Comparison of ENCODE assay signal across 27 mouse cellular contexts in the genomic region with DNA sequence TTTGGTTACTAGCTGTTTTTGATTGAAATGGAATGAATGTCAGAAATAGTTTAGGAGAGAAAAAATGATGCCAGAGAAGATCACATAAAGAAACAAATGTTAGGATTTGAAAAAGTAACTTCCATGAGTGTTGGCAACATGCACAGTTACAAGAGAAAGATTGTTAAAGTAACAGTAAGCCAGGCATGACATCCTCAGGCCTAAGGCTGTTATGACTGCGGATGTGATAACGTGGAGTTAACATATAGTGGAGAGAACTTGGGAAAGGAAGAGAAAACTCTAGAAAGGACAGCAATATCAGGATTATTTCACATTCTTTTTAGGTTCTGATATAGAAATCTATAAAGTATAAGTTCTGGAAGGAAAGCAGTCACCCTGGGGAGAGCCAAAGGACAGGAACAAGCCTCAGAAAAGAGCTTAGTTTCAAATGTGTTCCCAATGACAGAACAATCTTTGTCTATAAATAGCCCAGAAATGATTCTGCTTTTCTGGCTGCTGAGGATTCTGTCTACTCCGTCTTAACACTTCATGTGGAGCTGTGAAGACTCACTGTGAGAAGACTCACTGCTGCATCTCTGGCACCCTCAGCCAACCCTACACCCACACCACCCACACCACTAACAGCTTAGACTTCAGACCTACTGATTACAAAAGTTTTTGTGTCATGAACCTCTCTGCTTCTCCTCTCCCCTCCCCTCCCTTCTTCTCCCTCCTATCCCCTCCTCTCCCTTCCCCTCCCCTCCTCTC.
DNase-seq lines count a peak whose midpoint lies in the region; ATAC-seq and TF ChIP-seq lines count a peak whose summit lies in the region.
"Had no signal": no experiment of that assay in that cellular context is flagged by ENCODE, and none has a peak within 500 bp of the region (broad histone marks: within the 10 kb centered on the region; RNA-seq: fewer than 3 reads in every experiment).

No protein-coding gene starts in this region.

- no peaks in the 10 kb centered on the region for H3K4me1 ChIP-seq in heart, adult 2 months (ENCODE audit: control insufficient read depth, insufficient read depth, low read length)
- H3K4me1 ChIP-seq: heart, embryonic 15.5 days; midbrain, embryonic 10.5 days; stomach, embryonic 15.5 days had no signal

- H3K27ac ChIP-seq in heart, adult 2 months: no peak overlapping the region
- H3K27ac ChIP-seq: heart, embryonic 15.5 days; hindbrain, embryonic 14.5 days; macrophage; midbrain, embryonic 10.5 days; stomach, embryonic 15.5 days had no signal

- H3K4me3 ChIP-seq in heart, adult 2 months: no peak overlapping the region
- H3K4me3 ChIP-seq: heart, embryonic 15.5 days; midbrain, embryonic 10.5 days; stomach, embryonic 15.5 days had no signal

- no peak for TF ChIP-seq CTCF in heart, adult 2 months (IDR thresholded peaks at IDR 0.05)

- H3K36me3 ChIP-seq in heart, adult 2 months (ENCODE audit: control insufficient read depth, insufficient read depth, low read length): no peaks in the 10 kb centered on the region
- H3K36me3 ChIP-seq: G1E; heart, embryonic 15.5 days; midbrain, embryonic 10.5 days; stomach, embryonic 15.5 days had no signal

- intact Hi-C loops in left cerebral cortex, postnatal 36 days (cut with DNase I): no loop called here
- intact Hi-C loops in heart, adult 2 months (cut with DNase I): no loop called here

- no peak for TF ChIP-seq EP300 in heart, adult 2 months (IDR thresholded peaks at IDR 0.05; ENCODE audit: insufficient read depth, low read depth, low read length)

- no peaks in the 10 kb centered on the region for H3K27me3 ChIP-seq in heart, adult 2 months (ENCODE audit: control insufficient read depth, insufficient read depth, low read length)
- H3K27me3 ChIP-seq: CH12.LX; heart, embryonic 15.5 days; Patski; stomach, embryonic 15.5 days had no signal

- no peaks in the 10 kb centered on the region for H3K79me2 ChIP-seq in heart, adult 2 months (replicated peaks; ENCODE audit: control insufficient read depth, insufficient read depth, low read length)

- H3K9ac ChIP-seq in heart, adult 2 months (ENCODE audit: low read depth, low read length): no peak overlapping the region
- H3K9ac ChIP-seq: heart, embryonic 15.5 days; hindbrain, embryonic 14.5 days; stomach, embryonic 15.5 days had no signal

- ATAC-seq in frontal cortex, adult (ENCODE audit: low TSS enrichment): peak; percentile 100
- ATAC-seq: forebrain, embryonic 16.5 days; inflammation-experienced regulatory T-cells, adult 6 months; lung, postnatal 0 days; Patski had no signal

- 64% methylated on average over 3 of the region's 3 CpGs for WGBS in heart, adult 2 months

- TF ChIP-seq POLR2A in heart, adult 2 months (IDR thresholded peaks at IDR 0.05; ENCODE audit: insufficient read depth, low read depth, low read length): no peak

- peak; percentile 88 for DNase-seq in brain, adult 2 months (ENCODE audit: low read depth, low spot score)
- DNase-seq in left cerebral cortex, adult 18-20 months (ENCODE audit: low spot score in 2 of 2): peak; percentile 62 to 77
- DNase-seq in left cerebral cortex, postnatal 36 days (ENCODE audit: low spot score in 2 of 2): peak; percentile 57 to 63
- no peak for DNase-seq in heart, adult 2 months
- no peak for DNase-seq in urinary bladder, adult 18-20 months (ENCODE audit: low spot score in 2 of 2)
- no peak for DNase-seq in c-Kit-positive CD71-positive TER-119-positive erythroid progenitor cells, embryonic 14.5 days (ENCODE audit: low spot score)
- DNase-seq: B cell, adult 2 months; cerebellum, adult 9-10 months; gastrocnemius, postnatal 25 days; heart, adult 18-20 months; heart, postnatal 36 days; kidney, adult 18-20 months; kidney, postnatal 10 days; thymus, adult 18-20 months; thymus, postnatal 4 days had no signal

Comparison
In these comparisons a context has a peak if more than half of its experiments do, and no peak if none do; other contexts are left out.
1. DNase-seq: peak in brain, adult 2 months (single experiment), left cerebral cortex, adult 18-20 months (2 of 2) and left cerebral cortex, postnatal 36 days (2 of 2); none in heart, adult 2 months (0 of 2), urinary bladder, adult 18-20 months (0 of 2) and c-Kit-positive CD71-positive TER-119-positive erythroid progenitor cells, embryonic 14.5 days (single experiment).